Mouse (Mus musculus) adrenal gland, postnatal 14 days (tissue): ENCODE results near the gene Gipc3. TPM values are rescaled to one million over a fixed set of nuclear protein-coding genes. Genes with fewer than 3 reads are reported as not detected.

Experiments used
- DNase-seq: peaks from one replicate; pipeline ENCODE4 v3.0.0; 2021; ENCODE audit warnings: mixed read lengths
- total RNA-seq: library from RNA; stranded (reverse); gene quantifications from 2 replicates; pipeline ENCODE4 v1.2.3, GENCODE M21; 2021

Gipc3 gene
- total RNA-seq, 1 experiment from 2014 or later = 4.6 TPM

- no peak for DNase-seq
Observed at GRCm38 (mm10) chr10:81367207-81367495, 24.1 kb upstream of the Gipc3 start.

GRCm38 (mm10) chr10:81366477-81367206, 23.6 kb upstream of the Gipc3 start:
- DNase-seq = no peak

GRCm38 (mm10) chr10:81365672-81366476, 22.8 kb upstream of the Gipc3 start, which contains the start of gene 4930404N11Rik:
4930404N11Rik (minus strand) TSS chr10:81365816.
- DNase-seq = no peak

GRCm38 (mm10) chr10:81365073-81365472, 22.0 kb upstream of the Gipc3 start:
- DNase-seq = no peak

- DNase-seq = peak; percentile 70
Observed at GRCm38 (mm10) chr10:81364666-81365065, 21.6 kb upstream of the Gipc3 start.

- DNase-seq = peak; percentile 63
Observed at GRCm38 (mm10) chr10:81363436-81364346, 20.6 kb upstream of the Gipc3 start.

- DNase-seq = peak; percentile 52
Observed at GRCm38 (mm10) chr10:81362336-81362949, 19.4 kb upstream of the Gipc3 start.

GRCm38 (mm10) chr10:81360721-81361120, 17.7 kb upstream of the Gipc3 start:
- no peak for DNase-seq

- no peak for DNase-seq
Observed at GRCm38 (mm10) chr10:81358841-81359240, 15.8 kb upstream of the Gipc3 start.

GRCm38 (mm10) chr10:81358209-81358608, 15.1 kb upstream of the Gipc3 start:
- no peak for DNase-seq

- DNase-seq = peak; percentile 95
Observed at GRCm38 (mm10) chr10:81356991-81357844, 14.2 kb upstream of the Gipc3 start, which contains the start of gene Mfsd12. Mfsd12 (plus strand) TSS chr10:81357491.

GRCm38 (mm10) chr10:81356352-81356990, 13.4 kb upstream of the Gipc3 start:
- DNase-seq = no peak

- DNase-seq = no peak
Observed at GRCm38 (mm10) chr10:81355533-81355932, 12.5 kb upstream of the Gipc3 start.

- no peak for DNase-seq
Observed at GRCm38 (mm10) chr10:81354738-81355477, 11.8 kb upstream of the Gipc3 start.

GRCm38 (mm10) chr10:81351678-81352291, 8.7 kb upstream of the Gipc3 start:
- no peak for DNase-seq

GRCm38 (mm10) chr10:81350351-81351063, 7.4 kb upstream of the Gipc3 start, which contains the start of gene Hmg20b:
Hmg20b (minus strand) TSS chr10:81350480.
- peak; percentile 99 for DNase-seq

- DNase-seq = no peak
Observed at GRCm38 (mm10) chr10:81349961-81350350, 6.9 kb upstream of the Gipc3 start.

- DNase-seq = peak; percentile 70
Observed at GRCm38 (mm10) chr10:81349146-81349545, 6.1 kb upstream of the Gipc3 start.
